Mouse (Mus musculus) right cerebral cortex, adult 2 months (tissue): ENCODE measurements around the gene Cideb.

Source experiments
- DNase-seq, 2 experiments: peaks; one replicate each; pipeline ENCODE4 v3.0.0; 2021 to 2022; ENCODE audit warnings: low spot score in 2 of 2

The Cideb gene

DNA sequence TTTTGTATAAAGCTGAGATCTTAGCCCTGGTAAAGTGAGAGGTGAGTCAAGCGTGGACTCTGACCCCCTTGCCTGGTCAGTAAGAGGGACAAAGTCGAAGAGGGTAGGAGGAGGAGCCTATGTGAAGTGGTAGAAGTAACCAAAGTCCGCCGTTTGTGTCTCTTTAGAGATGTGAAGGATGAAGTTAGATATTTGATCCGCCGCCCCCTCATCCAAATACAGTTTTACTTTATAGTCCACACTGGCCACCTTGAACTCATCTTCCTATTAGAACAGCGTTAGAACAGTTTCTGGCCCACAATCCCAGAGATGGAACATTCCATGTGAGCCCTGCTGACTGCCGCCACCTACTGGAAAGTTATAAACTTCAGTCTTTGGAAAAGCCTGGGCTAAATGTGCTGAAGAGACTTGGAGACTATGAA, at the start of gene Cideb:
Cideb (minus strand) TSS at position 96 of the 422 bp plus-strand sequence.
- DNase-seq = peak in 1 of 2 experiments; percentile 52

DNA sequence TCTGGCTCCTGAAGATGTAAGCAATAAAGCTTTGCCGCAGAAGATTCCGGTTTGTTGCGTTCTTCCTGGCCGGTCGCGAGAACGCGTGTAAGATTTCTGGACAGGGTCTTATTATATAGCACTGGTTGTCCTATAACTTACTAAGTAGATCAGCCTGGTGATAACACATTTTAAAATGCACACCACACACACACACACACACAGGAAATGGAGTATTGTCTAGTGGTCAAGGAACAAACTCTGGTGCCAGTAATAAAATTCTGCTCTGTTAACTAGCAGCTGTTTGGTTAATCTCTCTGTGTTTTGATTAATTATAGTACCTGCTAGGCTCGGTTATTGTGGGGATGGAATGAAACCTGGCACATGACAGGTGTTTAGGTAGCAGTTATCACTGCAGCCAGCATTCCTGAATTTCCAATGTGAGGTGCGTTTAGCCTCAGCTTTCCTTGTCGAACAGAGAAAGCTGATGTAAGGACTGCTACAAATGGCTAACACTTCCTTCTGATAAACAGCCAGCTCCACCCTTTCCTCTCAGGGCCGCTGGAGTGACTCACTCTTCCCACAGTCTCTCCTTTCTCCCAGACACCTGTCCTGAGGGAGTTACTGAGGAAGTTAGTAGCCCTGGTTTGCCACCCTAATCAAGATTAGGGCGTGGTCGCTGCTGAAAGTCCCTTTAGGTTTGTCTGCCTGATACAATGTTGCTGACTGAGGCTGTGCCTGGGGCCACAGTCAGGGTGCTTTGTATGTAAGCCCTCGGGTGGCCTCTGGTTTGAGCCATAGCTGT, 37.3 kb upstream of the Cideb start:
- DNase-seq = no peak

DNA sequence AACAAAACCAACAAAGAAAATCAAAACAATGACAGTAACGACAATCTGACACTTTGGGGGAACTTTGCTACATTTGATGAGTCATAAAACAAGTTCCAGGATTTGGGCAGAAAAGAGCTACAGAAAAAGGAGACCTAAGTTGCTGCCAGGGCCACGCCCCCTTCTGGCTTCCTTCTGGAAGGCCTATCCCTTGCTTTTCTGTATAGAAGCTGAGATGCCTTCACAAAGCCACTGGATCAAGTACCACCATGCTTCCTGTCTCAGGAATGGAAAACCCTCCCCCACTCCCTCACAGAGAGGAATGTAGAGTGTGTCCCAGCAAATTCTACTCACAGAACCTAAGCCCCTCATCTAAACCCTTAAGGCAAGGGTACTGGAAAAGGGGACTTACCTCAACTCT, 35.7 kb upstream of the Cideb start:
- DNase-seq = no peak

- no peak for DNase-seq
Observed at GRCm38 (mm10) chr14:55793461-55793860, 35.2 kb upstream of the Cideb start.

DNA sequence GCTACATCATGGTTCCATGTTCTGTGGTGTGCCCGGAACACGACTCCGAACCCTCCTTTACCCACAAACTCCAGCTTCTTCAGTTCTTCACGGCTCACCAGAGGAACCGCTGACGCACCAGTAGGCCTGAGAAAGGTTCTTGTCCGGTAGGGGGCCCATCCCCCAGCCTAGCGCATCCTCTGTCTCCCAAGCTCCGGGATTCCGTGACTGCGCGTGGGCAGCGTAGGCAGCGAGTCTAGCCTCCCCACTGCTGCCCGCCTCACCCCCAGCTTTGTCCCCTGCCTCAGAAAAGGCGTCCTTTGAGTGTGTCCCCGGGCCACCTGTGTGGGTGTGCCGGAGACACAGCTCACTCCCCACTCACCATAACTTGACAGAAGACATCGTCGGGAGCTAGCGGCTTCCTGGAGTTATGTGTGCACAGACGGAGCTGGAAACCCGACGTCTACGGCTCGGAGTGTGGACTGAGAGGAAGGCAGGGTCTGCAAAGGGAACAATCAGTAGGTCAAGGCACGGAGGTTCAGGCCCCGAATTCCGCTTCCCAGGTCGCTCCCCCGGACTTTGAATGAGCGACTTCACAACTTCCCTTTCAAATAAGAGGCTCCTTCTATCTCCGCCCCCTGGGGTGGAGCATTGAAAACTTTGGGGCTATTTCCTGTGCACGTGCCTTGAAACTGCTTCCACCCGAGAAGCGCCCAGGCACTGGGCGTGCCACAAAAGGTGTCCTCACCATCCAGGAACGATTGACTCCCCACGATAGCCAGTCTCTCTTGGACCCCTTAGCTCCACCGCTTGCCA, 30.2 kb upstream of the Cideb start, which contains the start of gene Ripk3:
Ripk3 (minus strand) TSS at position 610 of the 795 bp plus-strand sequence.
- DNase-seq = no peak

DNA sequence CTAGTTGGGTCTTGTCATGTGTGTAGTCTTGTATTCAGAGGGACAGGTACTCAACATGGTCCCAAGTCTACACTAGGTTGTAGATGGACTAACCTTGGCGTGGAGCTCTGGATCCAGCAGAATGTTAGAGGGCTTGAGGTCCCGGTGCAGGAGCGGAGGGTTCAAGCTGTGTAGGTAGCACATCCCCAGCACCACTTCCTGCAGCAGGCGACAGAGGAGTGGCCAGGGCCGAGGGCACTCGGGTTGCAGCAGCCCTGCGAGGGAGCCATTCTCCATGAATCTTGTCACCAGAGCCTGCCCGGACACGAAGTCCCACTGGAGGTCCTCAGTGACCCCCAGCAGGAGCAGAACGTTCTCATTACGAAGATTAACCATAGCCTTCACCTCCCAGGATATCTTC, 29.5 kb upstream of the Cideb start:
- DNase-seq = no peak

DNA sequence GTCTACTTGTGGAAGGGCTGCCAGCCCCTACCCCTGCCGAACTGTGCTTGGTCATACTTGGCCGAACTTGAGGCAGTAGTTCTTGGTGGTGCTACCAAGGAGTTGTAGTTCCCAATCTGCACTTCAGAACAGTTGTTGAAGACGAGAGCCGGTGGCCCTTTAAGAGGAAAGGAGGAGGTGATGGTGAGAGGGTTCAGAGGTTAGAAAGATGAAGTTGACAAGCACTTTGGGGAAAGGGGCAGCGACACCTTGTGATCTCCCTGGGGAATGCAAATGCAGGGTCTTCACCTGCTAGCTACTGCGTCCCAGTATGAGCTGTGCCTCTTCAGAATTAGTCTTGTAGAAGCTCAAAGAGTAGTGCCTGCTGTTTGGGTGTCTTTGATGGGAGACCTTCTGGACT, 26.9 kb upstream of the Cideb start:
- no peak for DNase-seq

DNA sequence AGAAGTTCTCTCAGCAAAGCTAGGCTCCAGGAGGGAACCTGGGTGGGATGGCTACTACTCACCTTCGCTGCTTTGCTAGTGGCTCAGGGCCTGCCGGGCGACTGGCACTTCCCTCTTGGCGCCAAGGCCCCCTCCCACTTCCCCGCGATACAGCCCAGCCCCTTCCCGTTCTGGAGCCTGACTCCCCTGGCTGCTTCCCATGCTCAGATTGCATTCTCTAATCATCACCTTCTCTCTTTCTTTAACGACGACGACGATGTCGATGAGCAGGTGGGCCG, 25.6 kb upstream of the Cideb start, which contains the start of gene Adcy4:
Adcy4 (minus strand) TSS at position 138 of the 278 bp plus-strand sequence.
- DNase-seq = no peak

DNA sequence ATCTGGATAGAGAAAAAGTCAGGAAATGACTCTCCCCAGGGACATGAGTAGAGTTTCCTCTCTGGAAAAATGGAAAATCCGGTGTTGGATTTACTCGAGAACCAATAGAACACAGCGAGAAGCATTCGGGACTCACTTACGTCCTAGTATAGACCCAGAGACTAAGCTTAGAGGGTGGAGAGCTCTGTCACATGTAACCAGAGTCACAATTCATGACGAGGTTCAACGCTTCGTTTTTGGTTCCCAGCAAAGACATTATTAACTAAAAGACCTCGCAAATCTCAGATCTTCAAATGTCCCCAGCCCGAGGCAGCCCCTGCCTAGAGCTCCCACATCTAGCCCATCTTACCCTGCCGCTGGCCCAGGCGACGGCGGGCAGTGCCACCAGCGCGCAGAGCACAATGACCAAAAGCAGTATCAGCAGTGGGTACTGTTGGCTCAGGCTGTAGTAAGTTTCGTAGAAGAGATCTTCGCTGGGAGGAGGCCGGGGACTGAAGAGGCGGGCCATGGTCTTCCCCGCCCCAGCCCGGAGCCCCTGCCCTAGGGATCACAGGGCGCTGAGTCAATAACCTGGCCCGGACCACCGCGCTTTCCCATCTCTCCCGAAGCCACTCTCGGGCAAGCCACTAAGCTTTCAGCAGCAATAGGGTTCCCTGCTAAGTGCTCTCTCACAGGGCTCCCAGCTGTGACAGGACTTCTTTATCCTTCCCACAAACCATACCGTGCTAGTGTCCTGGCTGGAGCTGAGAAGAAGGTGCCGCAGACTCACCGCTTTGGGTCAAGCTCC, 25.1 kb upstream of the Cideb start:
- DNase-seq = no peak

DNA sequence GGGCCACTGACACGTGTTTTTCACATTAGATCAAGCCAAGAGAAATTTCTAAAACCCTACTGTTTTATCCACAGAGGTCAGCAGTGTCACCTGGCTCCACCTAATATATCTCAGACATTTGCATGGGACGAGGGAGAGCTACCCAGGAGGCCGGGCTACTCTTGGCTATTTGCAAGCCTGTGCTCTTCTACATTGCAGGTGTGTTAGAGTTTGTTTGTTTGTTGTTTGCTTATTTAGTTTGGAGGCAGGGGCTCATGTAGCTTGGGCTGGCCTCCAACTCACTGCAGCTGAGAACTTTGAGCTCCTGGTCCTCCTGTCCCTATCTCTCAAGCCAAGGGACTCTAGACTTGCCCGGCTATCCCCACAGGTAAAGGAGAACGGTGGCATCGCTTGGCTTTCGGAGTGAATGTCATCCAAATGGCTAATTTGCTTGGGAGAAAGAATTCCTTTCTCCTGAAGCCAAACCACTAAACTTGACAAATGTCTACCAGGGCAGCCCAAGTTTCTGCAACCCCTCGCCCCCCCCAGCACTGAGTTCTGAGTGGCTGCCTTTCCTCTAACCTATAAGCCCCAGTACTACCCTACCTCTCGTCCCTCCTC, 24.2 kb upstream of the Cideb start:
- DNase-seq = no peak

DNA sequence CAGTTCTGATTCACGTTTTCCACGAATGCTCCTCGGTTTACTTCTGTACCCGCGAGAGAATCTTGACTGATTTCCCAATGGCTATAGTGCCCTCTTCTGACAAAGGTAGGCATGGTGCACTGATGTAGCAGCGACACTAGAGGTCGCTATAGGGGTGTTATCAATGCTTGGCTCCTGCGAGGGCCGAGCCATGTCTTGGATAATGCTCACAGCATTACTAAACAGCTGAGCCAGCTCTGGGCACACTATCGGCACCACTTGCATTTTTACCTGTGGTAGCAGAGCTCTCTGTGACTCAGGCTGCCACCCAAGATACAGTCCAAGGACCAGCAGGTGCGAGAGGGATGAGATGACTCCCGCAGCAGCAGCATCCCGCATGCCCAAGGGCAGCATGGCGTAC, 23.1 kb upstream of the Cideb start:
- peak; percentile 55 to 67 for DNase-seq

GRCm38 (mm10) chr14:55780736-55781135, 22.5 kb upstream of the Cideb start:
- no peak for DNase-seq

DNA sequence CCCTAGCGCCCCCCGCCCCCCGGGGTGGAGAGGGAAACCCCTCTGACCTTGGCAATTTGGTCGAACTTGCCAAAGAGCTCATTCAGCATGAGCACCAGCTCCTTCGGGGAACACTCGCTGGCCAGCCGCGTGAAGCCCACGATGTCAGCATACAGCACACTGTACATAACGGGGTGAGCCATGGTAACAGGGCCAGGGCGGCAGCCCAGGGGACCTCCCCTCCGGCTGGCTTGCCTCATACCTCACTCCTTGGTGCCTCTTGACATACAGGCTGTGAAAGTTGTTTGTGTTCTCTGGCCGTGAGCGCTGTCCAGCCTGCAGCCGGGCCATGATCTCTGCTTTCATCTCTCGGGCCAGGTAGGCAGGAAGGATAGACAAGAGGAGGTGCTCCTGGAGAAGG, 21.4 kb upstream of the Cideb start:
- no peak for DNase-seq

GRCm38 (mm10) chr14:55778686-55779085, 20.4 kb upstream of the Cideb start:
- no peak for DNase-seq

DNA sequence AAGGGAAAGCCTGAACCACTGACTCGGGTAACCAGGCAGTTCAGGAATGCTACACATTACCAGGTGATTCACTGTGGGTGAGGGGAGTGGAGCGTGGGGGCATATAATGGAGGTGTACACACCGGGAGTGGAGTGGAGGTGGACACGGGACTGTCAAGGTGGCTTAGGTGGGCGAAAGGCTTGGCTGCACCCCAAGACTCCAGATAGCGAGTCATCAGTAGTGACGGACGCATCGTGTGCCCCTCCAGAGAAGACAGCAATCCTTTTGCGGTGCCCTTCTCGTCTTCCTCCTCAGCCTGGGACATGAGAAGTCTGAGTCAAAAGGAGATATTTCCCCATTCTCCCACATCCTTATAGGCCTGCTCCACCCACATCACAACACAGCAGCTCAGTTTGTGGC, 19.5 kb upstream of the Cideb start:
- no peak for DNase-seq

DNA sequence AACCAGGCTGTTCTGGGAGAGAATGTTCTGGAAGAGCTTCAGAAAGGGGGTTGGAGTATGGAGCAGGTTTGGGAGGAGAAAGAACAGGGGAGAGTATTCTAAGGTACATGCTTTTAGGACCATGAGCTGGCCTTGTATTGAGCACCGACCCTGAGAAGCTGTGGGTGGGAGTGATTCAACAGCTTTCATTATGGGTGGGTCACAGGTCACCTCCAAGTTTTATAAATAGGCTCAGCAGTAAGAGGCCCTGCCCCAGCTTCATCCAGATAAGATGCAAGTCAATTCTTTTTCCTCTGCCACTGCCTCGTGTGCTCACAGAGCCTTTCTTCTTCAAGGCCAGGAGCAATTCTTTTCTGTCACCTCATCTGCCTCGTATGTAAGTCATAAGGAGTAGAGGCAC, 18.9 kb upstream of the Cideb start:
- no peak for DNase-seq

DNA sequence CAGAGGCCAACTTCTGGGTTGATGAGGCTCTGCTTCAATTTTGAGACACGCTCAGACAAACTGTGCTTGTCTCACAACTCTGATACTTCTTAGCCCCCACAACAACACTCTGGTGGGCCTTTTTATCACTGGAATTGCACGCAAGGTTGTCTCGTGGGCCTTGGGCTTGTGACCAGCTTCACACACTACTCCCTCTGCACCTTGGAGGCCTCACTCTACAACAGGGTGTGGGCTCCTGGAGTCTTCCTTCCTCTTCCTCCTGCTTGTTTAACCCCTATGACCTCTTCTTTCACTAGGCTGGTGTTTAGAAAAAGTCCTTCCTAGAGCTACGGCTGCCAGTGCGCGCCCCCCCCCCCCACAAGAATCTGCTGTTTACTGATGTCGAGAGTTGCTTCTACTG, 18.5 kb upstream of the Cideb start:
- no peak for DNase-seq

DNA sequence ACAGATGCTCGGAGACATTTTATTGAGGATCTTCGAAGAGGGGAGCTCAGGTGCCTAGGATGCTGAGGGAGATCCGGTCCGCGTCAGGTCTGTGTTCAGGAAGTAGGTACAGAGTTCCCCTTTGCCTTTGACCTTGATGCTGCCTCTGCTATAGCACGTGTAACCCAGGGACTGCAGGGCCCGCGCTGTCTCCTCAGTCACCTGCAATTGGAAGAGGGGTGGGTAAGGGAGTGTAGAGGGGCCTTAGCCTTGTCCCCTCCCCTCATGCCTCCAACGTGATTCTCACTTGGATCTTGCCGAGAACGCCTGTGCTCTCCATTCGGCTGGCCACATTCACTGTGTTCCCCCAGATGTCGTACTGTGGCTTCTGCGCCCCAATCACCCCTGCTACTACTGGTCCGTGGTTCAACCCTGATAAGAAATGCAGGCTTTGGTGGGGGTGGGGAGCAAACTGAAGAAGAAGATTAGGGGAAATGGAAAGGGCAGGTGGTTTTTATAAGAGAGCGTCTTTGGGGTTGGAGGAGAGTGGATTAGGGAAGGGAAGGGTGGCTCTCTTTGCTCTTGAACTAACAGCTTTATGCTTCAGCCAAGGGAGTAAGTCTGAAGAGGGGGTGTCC, 10.9 kb upstream of the Cideb start:
- DNase-seq = no peak

DNA sequence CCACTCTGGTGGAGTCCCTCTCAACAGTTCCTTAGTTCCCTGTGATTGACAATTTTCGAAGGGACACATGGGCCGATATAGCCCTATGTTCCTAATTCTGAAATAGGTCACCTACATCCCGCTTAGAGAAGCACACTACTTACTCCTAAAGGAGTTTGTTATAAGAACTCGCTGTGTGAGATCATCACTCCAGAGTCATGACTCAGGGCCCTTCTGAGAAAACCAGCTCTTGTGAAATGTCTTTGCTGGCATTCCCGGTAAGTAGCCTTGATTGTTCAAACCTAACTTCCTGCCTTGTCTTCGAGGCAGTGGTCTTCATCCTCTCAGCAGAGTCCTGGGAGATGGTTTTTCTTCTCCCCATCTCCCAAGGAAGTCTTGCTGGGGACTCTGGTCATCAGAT, 10.3 kb upstream of the Cideb start:
- DNase-seq = no peak

GRCm38 (mm10) chr14:55767519-55768414, 9.5 kb upstream of the Cideb start:
- DNase-seq = peak; percentile 39 to 58
